Mouse (Mus musculus): ENCODE measurements at regions not wholly inside any gene's neighbourhood (a gene's known extent, or its start where the extent isn't known, plus 50 kb on each side); places are given as distances from the start of the nearest gene placed in this dataset.

DNA sequence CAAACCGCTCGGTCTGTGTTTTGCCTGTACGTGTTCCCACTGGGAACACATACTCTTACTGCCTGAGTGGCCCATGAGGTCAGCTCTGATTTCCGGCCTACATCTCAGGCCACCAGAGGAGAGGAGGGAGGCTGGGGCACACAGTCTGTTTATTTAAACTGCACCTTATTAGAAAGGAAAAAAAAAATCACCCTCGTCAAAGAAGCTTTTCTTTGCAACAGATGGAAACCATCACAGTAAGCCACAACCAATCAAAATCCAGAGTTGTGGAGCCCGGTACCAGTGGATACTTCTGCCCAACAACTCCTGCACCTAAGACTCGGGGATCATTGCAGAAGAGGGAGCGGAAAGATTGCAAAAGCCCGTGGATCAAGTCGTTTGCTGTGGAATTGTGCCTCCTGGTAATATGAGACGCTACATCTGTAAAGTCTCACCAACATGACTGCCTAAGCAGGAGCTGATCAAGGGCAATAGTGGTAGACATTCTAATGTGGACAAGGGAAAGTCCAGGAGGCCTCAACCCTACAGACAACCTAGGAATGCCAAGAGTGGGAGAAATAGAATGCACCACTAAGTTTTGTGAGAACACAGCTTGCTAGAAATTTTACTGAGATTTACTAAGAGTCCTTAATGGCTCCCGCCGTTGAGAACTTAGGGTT lies 60.5 kb downstream of the Uqcrfs1 start:
- Histone ChIP-seq H3K9ac (no peak overlapping the region), H3K9me3 (no peaks in the 10 kb centered on the region), H3K27me3 (no peaks in the 10 kb centered on the region), H3K4me3 (no peak overlapping the region), H3K36me3 (no peaks in the 10 kb centered on the region), H3K4me1 (peaks cover 6% of the 10 kb centered on the region; the same call in 1 of the 2 replicates), H3K4me2 (peak overlapping the region; percentile 34), H3K27ac (peak overlapping the region; percentile 39)
- ATAC-seq (ENCODE audit: insufficient number of reproducible peaks, insufficient read depth, low FRiP score, low TSS enrichment, low read depth) = no peak
- 33% methylated on average over 13 of the region's 13 CpGs for WGBS

DNA sequence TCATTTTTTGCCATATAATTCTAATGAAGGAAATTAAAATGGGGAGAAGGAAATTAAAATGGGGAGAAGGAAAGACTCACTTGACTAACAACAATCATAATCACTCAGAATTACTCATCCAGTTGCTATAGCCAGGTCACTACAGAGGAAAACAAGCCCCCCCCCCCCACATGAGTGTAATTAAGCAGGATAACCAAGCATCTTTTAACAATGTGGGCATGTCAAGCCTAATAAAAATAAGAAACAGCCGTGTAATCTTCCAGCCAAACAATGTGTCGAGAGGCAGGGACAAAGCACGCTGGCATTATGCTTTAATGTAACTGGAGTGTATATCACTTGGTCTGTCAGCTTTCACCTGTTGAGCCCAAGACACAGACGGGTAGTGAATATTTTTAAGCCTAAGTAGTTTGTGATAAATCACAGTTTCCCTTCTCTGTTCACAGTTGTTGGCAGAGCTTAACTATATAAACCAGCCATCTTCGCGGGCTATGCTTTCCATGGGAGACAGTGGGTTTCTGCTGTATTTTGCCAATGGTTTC lies 66.0 kb downstream of the Uqcrfs1 start:
- Histone ChIP-seq H3K9me3 (peaks cover 3% of the 10 kb centered on the region; the same call in 1 of the 2 replicates), H3K27me3 (no peaks in the 10 kb centered on the region), H3K36me3 (no peaks in the 10 kb centered on the region), H3K27ac (no peak overlapping the region), H3K9ac (no peak overlapping the region), H3K4me3 (no peak overlapping the region), H3K4me2 (no peak overlapping the region), H3K4me1 (no peaks in the 10 kb centered on the region)
- no peak for ATAC-seq (ENCODE audit: insufficient number of reproducible peaks, insufficient read depth, low FRiP score, low TSS enrichment, low read depth)
- 55% methylated on average over 6 of the region's 6 CpGs for WGBS

DNA sequence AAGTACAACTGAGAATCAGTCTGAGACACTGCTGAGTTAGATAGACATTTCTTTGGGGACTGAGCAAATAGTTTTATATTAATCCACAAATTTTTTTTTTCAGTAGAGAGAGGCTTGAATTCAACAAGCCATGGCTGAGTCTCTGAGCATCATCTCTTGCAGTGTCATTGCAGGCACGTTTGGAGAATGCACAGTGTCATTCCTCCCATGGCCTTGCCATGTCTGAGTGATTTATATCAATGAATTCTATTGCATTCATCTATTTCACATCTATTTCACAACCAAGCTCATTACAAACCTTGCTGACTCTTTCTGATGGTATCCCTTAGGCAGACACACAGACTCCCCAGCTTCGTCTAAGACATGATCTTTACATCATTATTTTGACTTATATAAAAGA lies 66.6 kb downstream of the Uqcrfs1 start:
- ATAC-seq (ENCODE audit: insufficient number of reproducible peaks, insufficient read depth, low FRiP score, low TSS enrichment, low read depth) = no peak
- H3K4me3 ChIP-seq = no peak overlapping the region
- H3K4me2 ChIP-seq = no peak overlapping the region
- H3K27me3 ChIP-seq = no peaks in the 10 kb centered on the region
- no peaks in the 10 kb centered on the region for H3K36me3 ChIP-seq
- no peaks in the 10 kb centered on the region for H3K4me1 ChIP-seq
- peaks cover 3% of the 10 kb centered on the region; the same call in 1 of the 2 replicates for H3K9me3 ChIP-seq
- 65% methylated on average over 2 of the region's 2 CpGs for WGBS
- H3K9ac ChIP-seq = no peak overlapping the region
- no peak overlapping the region for H3K27ac ChIP-seq

DNA sequence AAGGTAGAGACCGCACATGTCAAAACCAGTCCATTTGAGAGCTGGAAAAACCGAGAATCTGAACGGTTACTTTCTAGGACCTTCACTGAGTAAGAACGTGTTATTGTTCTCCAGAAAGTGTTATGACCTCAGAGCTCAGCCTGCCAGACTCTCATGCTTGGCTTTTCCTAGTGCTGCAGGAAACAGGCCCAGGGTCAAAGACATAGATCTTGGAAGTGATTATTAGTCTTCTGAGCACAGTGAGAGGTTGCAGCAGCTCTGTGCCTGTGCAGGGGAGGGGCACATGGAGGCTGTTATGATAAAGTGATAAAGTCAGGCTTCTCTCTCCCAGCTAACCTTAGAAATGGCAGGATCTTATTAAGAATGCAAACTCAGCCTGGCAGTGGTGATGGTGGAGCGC lies 73.9 kb downstream of the Uqcrfs1 start:
- Histone ChIP-seq H3K9me3 (no peaks in the 10 kb centered on the region), H3K4me1 (no peaks in the 10 kb centered on the region), H3K9ac (no peak overlapping the region), H3K27me3 (no peaks in the 10 kb centered on the region), H3K36me3 (no peaks in the 10 kb centered on the region), H3K4me3 (no peak overlapping the region), H3K27ac (no peak overlapping the region; the same call in 1 of the 2 replicates), H3K4me2 (no peak overlapping the region)
- no peak for ATAC-seq (ENCODE audit: insufficient number of reproducible peaks, insufficient read depth, low FRiP score, low TSS enrichment, low read depth)
- WGBS = 82% methylated on average over 5 of the region's 5 CpGs

DNA sequence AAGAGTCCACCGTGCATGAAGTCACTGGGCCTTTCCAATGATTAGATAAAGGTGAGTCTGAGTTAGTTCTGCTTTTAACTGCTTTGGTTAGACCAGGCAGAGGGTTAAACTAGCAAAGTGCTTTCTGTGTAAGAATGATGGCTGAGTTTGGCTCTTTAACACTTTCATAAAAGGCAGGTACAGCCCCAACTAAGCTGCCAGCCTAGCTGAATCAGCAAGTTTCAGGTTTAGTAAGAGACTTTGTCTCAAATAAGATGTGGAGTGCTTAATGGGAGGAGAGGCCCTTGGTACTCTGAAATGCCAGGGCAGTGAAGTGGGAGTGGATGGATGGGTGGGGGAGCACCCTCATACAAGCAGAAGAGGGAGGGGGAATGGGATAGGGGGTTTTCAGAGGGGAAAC lies 78.1 kb downstream of the Uqcrfs1 start:
- Histone ChIP-seq H3K9me3 (no peaks in the 10 kb centered on the region), H3K36me3 (no peaks in the 10 kb centered on the region), H3K27me3 (no peaks in the 10 kb centered on the region), H3K27ac (no peak overlapping the region), H3K9ac (no peak overlapping the region), H3K4me3 (no peak overlapping the region), H3K4me2 (no peak overlapping the region), H3K4me1 (no peaks in the 10 kb centered on the region)
- ATAC-seq (ENCODE audit: insufficient number of reproducible peaks, insufficient read depth, low FRiP score, low TSS enrichment, low read depth) = no peak
- WGBS = 84% methylated on average over 1 of the region's 1 CpGs

DNA sequence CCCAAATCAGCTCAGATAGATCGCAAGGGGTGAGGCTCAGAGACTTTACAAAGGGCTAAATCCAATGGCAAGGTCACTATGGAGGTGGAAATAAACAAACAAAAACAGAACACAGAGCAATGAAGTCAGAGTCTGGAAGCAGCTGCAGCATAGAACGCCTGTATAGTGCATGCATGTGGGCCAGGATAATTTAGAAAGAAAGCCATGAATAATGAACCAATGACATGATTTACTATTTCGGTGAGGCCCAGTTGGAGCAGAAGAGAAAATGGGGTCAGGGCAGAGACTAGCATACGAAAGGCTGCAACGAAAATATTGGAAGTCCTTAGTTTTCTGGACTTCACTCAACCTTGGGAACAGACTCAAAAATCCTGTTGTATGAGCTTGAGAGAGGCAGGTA lies 79.7 kb downstream of the Uqcrfs1 start:
- Histone ChIP-seq H3K27me3 (no peaks in the 10 kb centered on the region), H3K4me1 (no peaks in the 10 kb centered on the region), H3K27ac (no peak overlapping the region), H3K36me3 (no peaks in the 10 kb centered on the region), H3K4me3 (no peak overlapping the region), H3K9me3 (no peaks in the 10 kb centered on the region), H3K9ac (no peak overlapping the region), H3K4me2 (no peak overlapping the region)
- WGBS = 85% methylated on average over 5 of the region's 5 CpGs
- ATAC-seq (ENCODE audit: insufficient number of reproducible peaks, insufficient read depth, low FRiP score, low TSS enrichment, low read depth) = no peak

DNA sequence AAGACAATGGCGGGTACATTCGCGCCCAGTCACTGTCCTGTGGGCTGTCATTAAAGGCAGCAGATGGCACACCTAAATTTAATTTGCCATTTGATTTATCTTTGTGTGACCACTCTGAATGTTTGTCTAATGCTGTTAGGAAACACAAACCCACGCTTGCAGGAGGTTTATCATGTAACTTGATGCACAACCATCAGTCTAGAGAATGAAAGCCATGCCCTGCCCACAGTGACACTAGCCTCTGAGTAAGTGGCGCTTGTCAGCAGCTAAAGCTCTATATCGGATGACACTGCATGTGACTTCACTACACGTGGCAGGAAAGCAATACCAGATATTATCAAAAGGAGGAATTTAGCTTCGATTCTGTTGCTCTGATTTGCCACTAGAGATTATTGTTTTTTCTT lies 89.9 kb downstream of the Uqcrfs1 start:
- WGBS = 55% methylated on average over 8 of the region's 8 CpGs
- Histone ChIP-seq H3K36me3 (no peaks in the 10 kb centered on the region), H3K9me3 (no peaks in the 10 kb centered on the region)

DNA sequence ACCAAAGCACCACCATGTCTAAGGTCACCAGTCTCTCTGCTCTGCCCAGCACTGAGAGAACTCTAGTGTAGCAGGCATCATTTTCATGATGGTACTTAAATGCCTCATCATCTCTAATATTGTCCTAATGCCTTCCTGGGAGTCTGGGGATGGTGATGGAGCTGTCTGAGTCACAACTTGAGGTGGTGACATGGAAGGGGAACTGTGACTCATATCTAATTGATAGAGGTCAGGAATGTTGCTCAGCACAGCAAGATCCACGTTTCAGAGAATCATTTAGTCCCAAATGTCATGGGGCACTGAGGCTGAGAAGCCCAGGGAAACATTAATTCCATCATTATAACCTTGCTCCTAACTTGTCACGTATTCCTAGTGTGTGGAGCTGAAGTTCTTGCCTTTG lies 93.0 kb downstream of the Uqcrfs1 start:
- no peak for ATAC-seq (ENCODE audit: insufficient number of reproducible peaks, insufficient read depth, low FRiP score, low TSS enrichment, low read depth)
- Histone ChIP-seq H3K4me2 (no peak overlapping the region), H3K4me3 (no peak overlapping the region), H3K27me3 (no peaks in the 10 kb centered on the region), H3K27ac (no peak overlapping the region), H3K9ac (no peak overlapping the region), H3K36me3 (no peaks in the 10 kb centered on the region), H3K9me3 (no peaks in the 10 kb centered on the region), H3K4me1 (no peaks in the 10 kb centered on the region)
- 61% methylated on average over 2 of the region's 2 CpGs for WGBS

More for the DNA sequence above, 89.9 kb downstream of the Uqcrfs1 start:
- no peak overlapping the region for H3K9ac ChIP-seq
- H3K27ac ChIP-seq = no peak overlapping the region
- no peak for ATAC-seq (ENCODE audit: insufficient number of reproducible peaks, insufficient read depth, low FRiP score, low TSS enrichment, low read depth)
- H3K4me3 ChIP-seq = no peak overlapping the region
- no peak overlapping the region for H3K4me2 ChIP-seq
- H3K4me1 ChIP-seq = no peaks in the 10 kb centered on the region
- no peaks in the 10 kb centered on the region for H3K27me3 ChIP-seq

DNA sequence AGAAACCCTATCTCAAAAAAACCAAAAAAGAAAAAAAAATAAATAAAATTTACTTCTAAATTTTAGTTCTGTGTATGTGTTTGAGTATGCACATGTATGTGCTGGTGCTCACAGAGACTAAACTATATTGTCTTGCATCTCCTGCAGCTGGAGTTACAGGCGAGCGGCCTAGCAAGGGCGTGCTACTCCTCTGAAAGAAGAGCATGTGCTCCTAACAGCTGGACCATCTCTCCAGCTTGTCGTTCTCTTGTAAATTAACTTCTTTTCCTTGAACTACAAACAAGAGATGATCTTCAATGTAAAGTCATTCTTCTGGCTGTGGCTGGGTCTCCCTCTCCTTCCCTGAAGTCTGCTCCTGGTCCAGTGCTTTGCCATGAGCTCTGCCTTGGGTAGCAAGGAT lies 96.3 kb downstream of the Uqcrfs1 start:
- H3K4me1 ChIP-seq = no peaks in the 10 kb centered on the region
- no peaks in the 10 kb centered on the region for H3K27me3 ChIP-seq
- no peak for ATAC-seq (ENCODE audit: insufficient number of reproducible peaks, insufficient read depth, low FRiP score, low TSS enrichment, low read depth)
- no peak overlapping the region for H3K27ac ChIP-seq
- H3K36me3 ChIP-seq = no peaks in the 10 kb centered on the region
- H3K4me2 ChIP-seq = no peak overlapping the region
- H3K4me3 ChIP-seq = no peak overlapping the region
- WGBS = 92% methylated on average over 4 of the region's 4 CpGs
- H3K9me3 ChIP-seq = no peaks in the 10 kb centered on the region
- no peak overlapping the region for H3K9ac ChIP-seq
